Mouse (Mus musculus) heart, embryonic 13.5 days (tissue): Measurements from ENCODE around the gene Oser1. TPM values are rescaled to one million over a fixed set of nuclear protein-coding genes. Genes with fewer than 3 reads are reported as not detected.

Source experiments
- ATAC-seq: fragments of 200-750 bp; cut with Nextera tagmentation; 2 replicates; pipeline ENCODE4 v1.8.0; 2017; ENCODE audit warnings: moderate TSS enrichment; ENCODE audit not compliant: insufficient number of reproducible peaks, low FRiP score, low TSS enrichment; ENCODE audit errors: extremely low read depth
- H3K27ac ChIP-seq: fragments of 300-500 bp; sonication (generic); replicated peaks from 2 replicates; pipeline ENCODE4 v1.5.1; 2015; ENCODE audit warnings: moderate library complexity, mild to moderate bottlenecking, inconsistent platforms
- H3K27me3 ChIP-seq: fragments of 300-500 bp; sonication (generic); replicated peaks from 2 replicates; pipeline ENCODE4 v1.6.1; 2015; ENCODE audit warnings: mild to moderate bottlenecking, inconsistent platforms
- H3K36me3 ChIP-seq: fragments of 300-500 bp; sonication (generic); 2 replicates; pipeline ENCODE4 v1.6.1; 2015; ENCODE audit warnings: mild to moderate bottlenecking, inconsistent platforms
- H3K4me1 ChIP-seq: fragments of 300-500 bp; sonication (generic); 2 replicates; pipeline ENCODE4 v1.6.1; 2015; ENCODE audit warnings: inconsistent platforms
- H3K4me2 ChIP-seq: fragments of 300-500 bp; sonication (generic); 2 replicates; pipeline ENCODE4 v1.6.1; 2015; ENCODE audit warnings: inconsistent platforms, mild to moderate bottlenecking, moderate library complexity
- H3K4me3 ChIP-seq: fragments of 300-500 bp; sonication (generic); 2 replicates; pipeline ENCODE4 v1.5.1; 2015; ENCODE audit warnings: moderate library complexity, mild to moderate bottlenecking, inconsistent platforms
- H3K9ac ChIP-seq: fragments of 300-500 bp; sonication (generic); 2 replicates; pipeline ENCODE4 v1.6.1; 2015; ENCODE audit warnings: inconsistent platforms, mild to moderate bottlenecking, moderate library complexity
- H3K9me3 ChIP-seq: fragments of 300-500 bp; sonication (generic); 2 replicates; pipeline ENCODE4 v1.6.1; 2016; ENCODE audit warnings: inconsistent platforms
- WGBS: fragments of 180-500 bp; shearing (Covaris S2); methylation state at CpG from one replicate; pipeline ENCODE4 v1.1.7; 2015; ENCODE audit warnings: mixed read lengths; 5-methylcytosine and 5-hydroxymethylcytosine counted together
- polyA plus RNA-seq: library from polyadenylated mRNA; unstranded; fragments of >200 nt; fragmentation: Nextera tagmentation; extraction: Ambion mirVana; gene quantifications from 2 replicates; pipeline ENCODE4 v1.2.1, GENCODE M21; 2015

Gene Oser1
- polyA plus RNA-seq, 1 experiment from 2014 or later = 54.5 TPM

- Histone ChIP-seq H3K4me2 (peak overlapping the region; percentile 52), H3K4me3 (peak overlapping the region; percentile 26), H3K4me1 (peaks cover 99% of the 10 kb centered on the region), H3K36me3 (peaks cover 10% of the 10 kb centered on the region), H3K9me3 (no peaks in the 10 kb centered on the region), H3K9ac (peak overlapping the region; percentile 71), H3K27ac (peak overlapping the region; percentile 99), H3K27me3 (no peaks in the 10 kb centered on the region)
- WGBS = 45% methylated on average over 12 of the region's 12 CpGs
- ATAC-seq = peak; percentile 38; the same call in 1 of the 2 replicates
Measured at GRCm38 (mm10) chr2:163356113-163356840, 68.2 kb downstream of the Oser1 start.

Other genes starting within 250 kb of the Oser1 start
- gene Tox2, start 221.6 kb downstream of the Oser1 start, polyA plus RNA-seq = 2.5 and 3.6 TPM in 2 replicates
- 41.5 and 42.9 TPM in 2 replicates for gene Jph2, start 26.7 kb downstream of the Oser1 start, polyA plus RNA-seq
- 0.41 and 0.48 TPM in 2 replicates for gene Gdap1l1, start 13.8 kb upstream of the Oser1 start, polyA plus RNA-seq
- gene Fitm2, start 47.9 kb upstream of the Oser1 start, polyA plus RNA-seq = 11.7 and 11.9 TPM in 2 replicates
- not detected in 2 replicates for gene R3hdml, start 67.6 kb upstream of the Oser1 start, polyA plus RNA-seq
- gene Hnf4a, start 82.1 kb upstream of the Oser1 start, polyA plus RNA-seq = 0.20 and 0.71 TPM in 2 replicates
- gene Ttpal, start 177.6 kb upstream of the Oser1 start, polyA plus RNA-seq = 18.8 and 19.3 TPM in 2 replicates
- 50.1 and 51.8 TPM in 2 replicates for gene Serinc3, start 220.4 kb upstream of the Oser1 start, polyA plus RNA-seq
- gene Pkig, start 233.7 kb upstream of the Oser1 start, polyA plus RNA-seq = 233 and 270 TPM in 2 replicates